Mouse (Mus musculus): ENCODE measurements at regions not wholly inside any gene's neighbourhood (a gene's known extent, or its start where the extent isn't known, plus 50 kb on each side); places are given as distances from the start of the nearest gene placed in this dataset.

GRCm38 (mm10) chr5:85571381-85571780 is 494.0 kb downstream of the Cenpc1 start:
- 86% methylated on average over 3 of the region's 3 CpGs for WGBS
- Histone ChIP-seq H3K4me2 (replicated peaks) (no peak overlapping the region), H3K27ac (no peak overlapping the region), H3K4me3 (no peak overlapping the region), H3K36me3 (no peaks in the 10 kb centered on the region), H3K27me3 (replicated peaks) (no peaks in the 10 kb centered on the region), H3K9me3 (no peaks in the 10 kb centered on the region), H3K4me1 (no peaks in the 10 kb centered on the region), H3K9ac (no peak overlapping the region)
- ATAC-seq (ENCODE audit: low FRiP score, low read depth): no peak

- no peak for ATAC-seq (ENCODE audit: low FRiP score, low read depth)
- H3K4me2 ChIP-seq (replicated peaks): no peak overlapping the region
- H3K4me1 ChIP-seq: no peaks in the 10 kb centered on the region
- WGBS: 70% methylated on average over 1 of the region's 1 CpGs
- no peak overlapping the region for H3K27ac ChIP-seq
- no peak overlapping the region for H3K4me3 ChIP-seq
- no peaks in the 10 kb centered on the region for H3K27me3 ChIP-seq (replicated peaks)
- no peaks in the 10 kb centered on the region for H3K36me3 ChIP-seq
- H3K9ac ChIP-seq: no peak overlapping the region
- no peaks in the 10 kb centered on the region for H3K9me3 ChIP-seq
Measured at GRCm38 (mm10) chr5:85536329-85536728, 529.1 kb downstream of the Cenpc1 start.

GRCm38 (mm10) chr5:85525385-85526194 is 539.8 kb downstream of the Cenpc1 start:
- H3K9me3 ChIP-seq: no peaks in the 10 kb centered on the region
- H3K4me2 ChIP-seq (replicated peaks): no peak overlapping the region
- no peak overlapping the region for H3K9ac ChIP-seq
- H3K27me3 ChIP-seq (replicated peaks): no peaks in the 10 kb centered on the region
- no peaks in the 10 kb centered on the region for H3K36me3 ChIP-seq
- ATAC-seq (ENCODE audit: low FRiP score, low read depth): no peak
- no peak overlapping the region for H3K27ac ChIP-seq
- no peak overlapping the region for H3K4me3 ChIP-seq
- 84% methylated on average over 10 of the region's 10 CpGs for WGBS
- no peaks in the 10 kb centered on the region for H3K4me1 ChIP-seq

GRCm38 (mm10) chr5:85505244-85505643 is 560.1 kb downstream of the Cenpc1 start:
- no peaks in the 10 kb centered on the region for H3K27me3 ChIP-seq (replicated peaks)
- no peaks in the 10 kb centered on the region for H3K9me3 ChIP-seq
- WGBS: 92% methylated on average over 1 of the region's 1 CpGs

GRCm38 (mm10) chr5:85497261-85497660 is 568.1 kb downstream of the Cenpc1 start:
- WGBS: 73% methylated on average over 2 of the region's 2 CpGs
- Histone ChIP-seq H3K27me3 (replicated peaks) (no peaks in the 10 kb centered on the region), H3K4me2 (replicated peaks) (no peak overlapping the region), H3K9me3 (no peaks in the 10 kb centered on the region), H3K4me1 (no peaks in the 10 kb centered on the region), H3K36me3 (no peaks in the 10 kb centered on the region), H3K4me3 (no peak overlapping the region), H3K9ac (no peak overlapping the region), H3K27ac (no peak overlapping the region)
- no peak for ATAC-seq (ENCODE audit: low FRiP score, low read depth)

More at GRCm38 (mm10) chr5:85505244-85505643, 560.1 kb downstream of the Cenpc1 start:
- Histone ChIP-seq H3K4me3 (no peak overlapping the region), H3K4me2 (replicated peaks) (no peak overlapping the region), H3K36me3 (no peaks in the 10 kb centered on the region), H3K9ac (no peak overlapping the region), H3K27ac (no peak overlapping the region), H3K4me1 (no peaks in the 10 kb centered on the region)
- no peak for ATAC-seq (ENCODE audit: low FRiP score, low read depth)

- H3K4me2 ChIP-seq (replicated peaks): no peak overlapping the region
- H3K27ac ChIP-seq: no peak overlapping the region
- ATAC-seq (ENCODE audit: low FRiP score, low read depth): no peak
- no peaks in the 10 kb centered on the region for H3K27me3 ChIP-seq (replicated peaks)
- no peak overlapping the region for H3K4me3 ChIP-seq
- H3K4me1 ChIP-seq: no peaks in the 10 kb centered on the region
- H3K9ac ChIP-seq: no peak overlapping the region
- no peaks in the 10 kb centered on the region for H3K36me3 ChIP-seq
- no peaks in the 10 kb centered on the region for H3K9me3 ChIP-seq
- 87% methylated on average over 2 of the region's 2 CpGs for WGBS
Measured at GRCm38 (mm10) chr5:85485733-85486322, 579.6 kb downstream of the Cenpc1 start.

GRCm38 (mm10) chr5:85485157-85485556 is 580.2 kb downstream of the Cenpc1 start:
- no peaks in the 10 kb centered on the region for H3K27me3 ChIP-seq (replicated peaks)
- no peak overlapping the region for H3K4me2 ChIP-seq (replicated peaks)
- no peak for ATAC-seq (ENCODE audit: low FRiP score, low read depth)
- no peak overlapping the region for H3K9ac ChIP-seq
- no peaks in the 10 kb centered on the region for H3K9me3 ChIP-seq
- no peaks in the 10 kb centered on the region for H3K36me3 ChIP-seq
- no peak overlapping the region for H3K27ac ChIP-seq
- no peak overlapping the region for H3K4me3 ChIP-seq
- H3K4me1 ChIP-seq: no peaks in the 10 kb centered on the region

- H3K9ac ChIP-seq: no peak overlapping the region
Measured at GRCm38 (mm10) chr5:85467811-85468210, 597.6 kb downstream of the Cenpc1 start.

GRCm38 (mm10) chr5:85467151-85467550 is 598.2 kb downstream of the Cenpc1 start:
- H3K27me3 ChIP-seq (replicated peaks): no peaks in the 10 kb centered on the region
- ATAC-seq (ENCODE audit: low FRiP score, low read depth): no peak
- H3K27ac ChIP-seq: no peak overlapping the region
- no peaks in the 10 kb centered on the region for H3K36me3 ChIP-seq
- H3K4me3 ChIP-seq: no peak overlapping the region
- no peak overlapping the region for H3K4me2 ChIP-seq (replicated peaks)
- no peaks in the 10 kb centered on the region for H3K9me3 ChIP-seq
- H3K9ac ChIP-seq: no peak overlapping the region
- H3K4me1 ChIP-seq: no peaks in the 10 kb centered on the region
- WGBS: 98% methylated on average over 3 of the region's 3 CpGs

More at GRCm38 (mm10) chr5:85467811-85468210, 597.6 kb downstream of the Cenpc1 start:
- Histone ChIP-seq H3K4me2 (replicated peaks) (no peak overlapping the region), H3K4me3 (no peak overlapping the region), H3K27ac (no peak overlapping the region), H3K36me3 (no peaks in the 10 kb centered on the region), H3K27me3 (replicated peaks) (no peaks in the 10 kb centered on the region), H3K9me3 (no peaks in the 10 kb centered on the region), H3K4me1 (no peaks in the 10 kb centered on the region)
- ATAC-seq (ENCODE audit: low FRiP score, low read depth): no peak

Data from neural tube, embryonic 12.5 days (tissue).